Mouse (Mus musculus) liver, adult 2 months (tissue): ENCODE data around the gene Atmin. TPM values are rescaled to one million over a fixed set of nuclear protein-coding genes. Genes with fewer than 3 reads are reported as not detected.

Experiments used
- DNase-seq: peaks from one replicate; pipeline ENCODE4 v3.0.0-alpha.2; 2011; ENCODE audit warnings: low read depth, low spot score; ENCODE audit errors: extremely low read depth
- H3K27ac ChIP-seq: fragments of 200-500 bp; replicated peaks from 2 replicates; pipeline ENCODE4 v1.5.1; 2012; ENCODE audit warnings: low read depth, mild to moderate bottlenecking, control low read depth, inconsistent platforms, low read length; ENCODE audit not compliant: insufficient read depth
- H3K27me3 ChIP-seq: fragments of 200-500 bp; 2 replicates; pipeline ENCODE4 v1.6.1; 2012; ENCODE audit warnings: mild to moderate bottlenecking, moderate library complexity, low read length, inconsistent platforms; ENCODE audit not compliant: control insufficient read depth, insufficient read depth
- H3K36me3 ChIP-seq: fragments of 200-500 bp; 2 replicates; pipeline ENCODE4 v1.6.1; 2012; ENCODE audit warnings: low read length, inconsistent platforms; ENCODE audit not compliant: control insufficient read depth, insufficient read depth
- H3K4me1 ChIP-seq: fragments of 200-500 bp; 2 replicates; pipeline ENCODE4 v1.6.1; 2011; ENCODE audit warnings: low read length; ENCODE audit not compliant: control insufficient read depth, insufficient read depth
- H3K4me3 ChIP-seq: fragments of 200-500 bp; 2 replicates; pipeline ENCODE4 v1.5.1; 2011; ENCODE audit warnings: low read depth, mild to moderate bottlenecking, control low read depth, low read length, moderate library complexity; ENCODE audit not compliant: insufficient read depth
- H3K79me2 ChIP-seq: fragments of 200-500 bp; 2 replicates; pipeline ENCODE4 v1.6.1; 2012; ENCODE audit warnings: inconsistent platforms, mild to moderate bottlenecking, low read length, moderate library complexity; ENCODE audit not compliant: control insufficient read depth, insufficient read depth
- H3K9ac ChIP-seq: fragments of 200-500 bp; 2 replicates; pipeline ENCODE4 v1.6.1; 2012; ENCODE audit warnings: low read depth, mild to moderate bottlenecking, control low read depth, inconsistent platforms, low read length
- CTCF ChIP-seq: fragments of 200-500 bp; IDR thresholded peaks from 2 replicates; pipeline ENCODE4 v1.5.1; 2011; ENCODE audit warnings: low read depth, low read length, control low read depth
- POLR2A ChIP-seq: fragments of 200-500 bp; IDR thresholded peaks from 2 replicates; pipeline ENCODE4 v1.6.1; 2011; ENCODE audit warnings: low read length, control low read depth; ENCODE audit not compliant: insufficient read depth; ENCODE audit errors: extremely low read depth
- WGBS: fragments of 180-500 bp; shearing (Covaris S2); methylation state at CpG from one replicate; pipeline ENCODE4 v1.1.7; 2018; 5-methylcytosine and 5-hydroxymethylcytosine counted together
- polyA plus RNA-seq: library from polyadenylated mRNA; depleted of rRNA; stranded (reverse); fragments of >200 nt; gene quantifications from 2 replicates; pipeline ENCODE4 v1.2.3, GENCODE M21; 2012
- total RNA-seq: library from RNA; depleted of rRNA; stranded (reverse); fragments of >200 nt; gene quantifications from 2 replicates; pipeline ENCODE4 v1.2.3, GENCODE M21; 2014

The Atmin gene
- total and polyA plus RNA-seq, 2 experiments: 2.9 to 4.1 TPM

DNA sequence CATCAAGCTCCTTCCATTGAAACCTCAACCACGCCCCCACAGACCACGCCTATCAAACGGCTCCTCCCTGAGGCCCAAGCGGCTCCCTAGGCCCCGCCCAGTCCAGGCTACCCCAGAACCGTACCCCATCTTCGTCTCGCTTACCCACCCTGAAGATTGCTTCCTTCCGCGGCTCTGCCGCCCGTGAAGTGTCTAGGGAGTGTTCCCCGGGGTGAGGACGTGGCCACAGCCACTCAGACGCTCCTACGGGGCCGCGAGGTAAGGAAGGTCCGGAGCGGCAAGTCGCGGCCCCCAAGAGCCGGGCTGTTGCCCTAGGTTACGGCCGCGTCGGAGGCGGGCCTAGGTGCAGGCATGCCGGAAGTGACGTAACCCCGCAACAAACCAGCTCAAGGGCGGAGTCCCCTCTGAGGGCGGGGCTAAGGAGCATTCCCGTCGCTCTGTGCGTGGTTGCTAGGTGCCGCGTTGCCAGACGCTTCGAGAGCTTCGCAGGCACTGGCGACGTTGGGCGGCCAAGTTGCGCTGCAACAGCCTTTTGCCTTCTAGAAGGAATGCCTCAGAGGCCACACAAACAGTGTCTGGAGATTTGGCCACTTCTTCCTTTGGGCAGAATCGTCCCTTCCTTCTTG, 35.6 kb downstream of the Atmin start, which contains the start of gene 1700030J22Rik:
1700030J22Rik (minus strand) TSS at position 329 of the 626 bp plus-strand sequence.
- Histone ChIP-seq H3K4me1 (peaks cover 4% of the 10 kb centered on the region; the same call in 1 of the 2 replicates), H3K9ac (peak within 1 kb of the TSS; percentile 61), H3K27me3 (no peaks in the 10 kb centered on the region), H3K4me3 (peak within 1 kb of the TSS; percentile 75), H3K79me2 (no peaks in the 10 kb centered on the region), H3K36me3 (peaks cover 7% of the 10 kb centered on the region), H3K27ac (no peak within 1 kb of the TSS)
- peak; percentile 92 for DNase-seq
- under 1% methylated on average over 46 of the region's 46 CpGs for WGBS
- TF ChIP-seq POLR2A: no peak
- peak; percentile 60 for TF ChIP-seq CTCF

- Histone ChIP-seq H3K4me3 (0 out of 2 replicates have a peak overlapping the region, but pooled peaks have one; percentile 2), H3K9ac (no peak overlapping the region), H3K36me3 (peaks cover 14% of the 10 kb centered on the region), H3K27ac (no peak overlapping the region), H3K27me3 (no peaks in the 10 kb centered on the region), H3K79me2 (no peaks in the 10 kb centered on the region), H3K4me1 (peaks cover 4% of the 10 kb centered on the region; the same call in 1 of the 2 replicates)
- TF ChIP-seq POLR2A (no peak), CTCF (peak; percentile 14; the same call in 1 of the 2 replicates)
- DNase-seq: peak; percentile 48
- 15% methylated on average over 4 of the region's 4 CpGs for WGBS
Measured at GRCm38 (mm10) chr8:116980117-116980516, 36.9 kb downstream of the Atmin start.

GRCm38 (mm10) chr8:116989842-116990241, 46.6 kb downstream of the Atmin start:
- H3K4me3 ChIP-seq: no peak overlapping the region
- no peak overlapping the region for H3K27ac ChIP-seq
- no peaks in the 10 kb centered on the region for H3K27me3 ChIP-seq
- TF ChIP-seq CTCF (no peak; the same call in 1 of the 2 replicates), POLR2A (no peak)
- peaks cover 17% of the 10 kb centered on the region; the same call in 1 of the 2 replicates for H3K79me2 ChIP-seq
- no peak for DNase-seq
- peaks cover 5% of the 10 kb centered on the region for H3K4me1 ChIP-seq
- H3K9ac ChIP-seq: no peak overlapping the region
- peaks cover 25% of the 10 kb centered on the region; the same call in 1 of the 2 replicates for H3K36me3 ChIP-seq
- 88% methylated on average over 3 of the region's 3 CpGs for WGBS

- WGBS: 31% methylated on average over 8 of the region's 8 CpGs
- no peak overlapping the region for H3K27ac ChIP-seq
- no peak overlapping the region for H3K9ac ChIP-seq
Measured at GRCm38 (mm10) chr8:116991241-116991640, 48.0 kb downstream of the Atmin start.

DNA sequence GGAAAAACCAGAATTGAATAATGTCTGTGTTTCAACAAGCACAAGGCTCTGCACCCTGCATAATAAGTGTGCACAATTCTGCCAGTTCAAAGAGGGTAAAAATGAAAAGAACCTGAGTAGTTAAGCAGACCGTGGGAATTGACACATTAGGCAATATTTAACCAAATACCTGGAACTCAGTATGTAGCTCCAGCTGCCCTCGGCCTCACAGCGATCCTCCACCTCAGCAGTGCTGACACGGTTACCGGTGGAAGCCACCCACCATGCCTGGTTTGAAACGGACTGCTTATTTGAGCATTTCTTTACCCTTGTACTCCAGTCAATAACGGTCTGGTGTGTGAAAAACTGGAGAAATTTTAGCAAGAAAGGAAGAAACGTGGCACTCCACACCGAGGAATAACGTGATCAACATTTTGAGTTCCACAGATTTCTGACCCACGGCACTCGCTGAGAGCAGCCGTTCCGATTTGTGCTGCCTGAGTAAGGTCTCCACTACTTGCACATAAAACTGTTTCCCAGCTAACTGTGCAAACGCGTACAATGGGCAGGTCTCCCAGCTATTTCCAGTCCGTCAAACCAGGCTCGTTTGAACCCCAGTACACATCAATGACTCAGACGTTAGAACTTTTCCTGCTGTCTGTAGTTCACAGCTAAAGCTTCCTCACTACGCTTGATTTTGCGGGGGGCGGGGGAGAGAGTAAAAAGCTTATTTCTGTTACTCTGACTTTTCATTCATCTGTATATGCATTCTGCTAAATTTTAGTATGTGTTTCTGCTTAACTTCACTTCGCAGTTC, 49.2 kb downstream of the Atmin start:
- H3K27ac ChIP-seq: peak overlapping the region; percentile 81

More at GRCm38 (mm10) chr8:116991241-116991640, 48.0 kb downstream of the Atmin start:
- peak; percentile 68 for DNase-seq
- H3K36me3 ChIP-seq: peaks cover 19% of the 10 kb centered on the region; the same call in 1 of the 2 replicates
- TF ChIP-seq POLR2A (no peak), CTCF (no peak)
- peaks cover 5% of the 10 kb centered on the region for H3K4me1 ChIP-seq
- H3K79me2 ChIP-seq: peaks cover 17% of the 10 kb centered on the region; the same call in 1 of the 2 replicates
- H3K27me3 ChIP-seq: no peaks in the 10 kb centered on the region
- no peak overlapping the region for H3K4me3 ChIP-seq

More for the DNA sequence above, 49.2 kb downstream of the Atmin start:
- Histone ChIP-seq H3K4me1 (peaks cover 5% of the 10 kb centered on the region), H3K36me3 (peaks cover 7% of the 10 kb centered on the region; the same call in 1 of the 2 replicates), H3K27me3 (no peaks in the 10 kb centered on the region), H3K9ac (peak overlapping the region; percentile 91), H3K79me2 (peaks cover 17% of the 10 kb centered on the region; the same call in 1 of the 2 replicates), H3K4me3 (peak overlapping the region; percentile 84)
- peak; percentile 94 for DNase-seq
- no peak for TF ChIP-seq CTCF
- TF ChIP-seq POLR2A: peak; percentile 61; the same call in 1 of the 2 replicates
- WGBS: 3% methylated on average over 23 of the region's 23 CpGs
